Mouse (Mus musculus): ENCODE measurements around the gene Creb5. TPM values are rescaled to one million over a fixed set of nuclear protein-coding genes. Genes with fewer than 3 reads are reported as not detected.

The Creb5 gene
- polyA plus RNA-seq, 2 experiments from 2014 or later: not detected

- no peak for ATAC-seq
Measured at GRCm38 (mm10) chr6:53548236-53548635, 261.2 kb downstream of the Creb5 start.

- ATAC-seq: no peak
Measured at GRCm38 (mm10) chr6:53549409-53549808, 262.3 kb downstream of the Creb5 start.

- ATAC-seq: no peak
Measured at GRCm38 (mm10) chr6:53556050-53556449, 269.0 kb downstream of the Creb5 start.

GRCm38 (mm10) chr6:53560928-53561327 lies 273.9 kb downstream of the Creb5 start:
- ATAC-seq: no peak

- no peak for ATAC-seq
Measured at GRCm38 (mm10) chr6:53562586-53562985, 275.5 kb downstream of the Creb5 start.

GRCm38 (mm10) chr6:53563546-53564185 lies 276.6 kb downstream of the Creb5 start:
- ATAC-seq: no peak

GRCm38 (mm10) chr6:53569436-53569835 lies 282.4 kb downstream of the Creb5 start:
- ATAC-seq: no peak

DNA sequence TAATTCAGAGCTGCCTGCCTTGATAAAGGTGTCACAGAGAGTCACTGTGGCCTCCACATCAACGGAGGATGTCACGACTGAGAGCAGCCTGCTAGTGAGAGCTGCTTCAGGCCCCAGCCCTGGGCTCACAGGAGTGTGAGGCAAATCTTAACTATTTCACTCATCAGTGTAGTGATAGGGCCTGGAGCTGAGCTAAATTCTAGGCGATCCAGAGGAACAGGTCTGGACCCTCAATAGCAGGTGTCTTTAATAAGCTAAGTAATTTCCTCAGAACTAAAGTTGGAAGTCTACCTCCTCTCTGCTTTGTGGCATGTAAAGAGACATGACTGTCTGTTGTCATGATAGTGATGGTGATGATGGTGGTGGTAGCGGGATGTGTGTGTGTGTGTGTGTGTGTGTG lies 283.8 kb downstream of the Creb5 start:
- no peak for ATAC-seq

GRCm38 (mm10) chr6:53571571-53572122 lies 284.6 kb downstream of the Creb5 start:
- ATAC-seq: no peak

DNA sequence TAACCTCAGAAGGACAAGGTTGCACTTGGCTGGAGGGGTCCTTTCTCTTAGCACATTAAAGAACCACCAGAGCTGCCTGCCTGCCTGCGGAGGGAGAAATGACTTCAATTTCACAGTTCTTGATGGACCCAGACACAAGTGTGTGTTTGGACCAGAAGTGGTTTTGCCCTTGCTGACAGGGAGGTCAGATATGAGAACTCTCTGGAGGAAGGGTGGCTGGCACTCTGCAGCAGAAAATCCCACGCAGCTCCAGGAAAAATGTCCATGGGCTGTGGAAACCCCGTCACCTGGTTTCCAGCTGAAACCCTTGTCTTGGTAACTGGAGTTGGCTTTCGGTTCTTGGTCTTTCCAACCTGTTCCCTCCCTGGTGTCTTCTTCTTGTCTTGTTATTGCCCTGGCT lies 285.4 kb downstream of the Creb5 start:
- no peak for ATAC-seq

DNA sequence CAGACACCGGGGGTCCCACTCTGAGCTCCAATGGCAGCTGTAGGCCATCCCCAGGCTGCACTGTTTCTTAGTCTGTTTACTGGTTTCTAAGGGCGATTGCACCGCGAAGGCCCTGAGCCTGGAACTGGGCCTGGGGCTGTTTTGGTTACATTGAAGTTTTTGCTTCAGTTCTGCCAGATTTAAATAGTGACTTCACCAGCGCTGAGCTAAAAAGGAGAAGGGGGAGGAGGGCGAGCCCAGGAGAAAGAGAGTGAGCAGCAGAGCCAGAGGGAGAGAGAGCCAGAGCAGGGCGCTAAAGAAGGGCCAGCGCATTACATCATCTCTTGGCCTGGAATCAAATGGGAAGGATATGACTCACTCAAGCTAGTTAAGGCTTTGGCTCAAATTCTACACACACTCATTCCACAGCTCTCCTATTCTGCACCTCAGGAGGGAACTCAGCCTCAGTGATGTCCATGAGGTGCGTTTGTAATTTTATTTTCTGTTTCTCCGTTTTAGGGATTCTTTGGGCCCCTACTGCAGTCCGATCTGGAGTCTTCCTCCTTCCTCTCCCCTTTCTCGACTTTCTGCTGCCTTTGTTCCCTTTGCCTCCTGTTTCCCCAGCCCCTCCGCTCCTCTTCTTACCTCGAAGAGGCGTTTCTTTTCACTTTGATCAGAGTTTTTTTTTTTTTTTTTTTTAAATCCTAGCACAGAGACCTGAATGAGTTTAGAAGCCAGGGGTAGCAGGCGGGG lies 286.1 kb downstream of the Creb5 start:
- no peak for ATAC-seq

DNA sequence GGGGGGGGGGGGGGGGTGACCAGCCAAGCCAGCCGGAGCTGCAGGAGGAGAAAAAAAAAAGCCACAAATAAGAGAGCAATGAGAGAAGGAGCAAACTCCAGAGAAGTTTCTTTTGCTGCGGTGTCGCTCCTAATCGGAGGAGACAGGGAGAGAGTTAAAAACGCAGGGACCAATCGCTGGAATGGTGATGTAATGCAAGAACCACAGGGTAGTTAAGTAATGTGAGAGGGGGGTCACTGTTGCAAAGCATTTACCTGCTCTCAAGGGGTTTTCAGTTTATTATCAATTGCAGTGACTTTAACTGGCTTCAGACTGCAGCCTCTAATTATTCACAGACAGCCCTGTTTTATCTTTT lies 286.6 kb downstream of the Creb5 start:
- ATAC-seq: no peak

DNA sequence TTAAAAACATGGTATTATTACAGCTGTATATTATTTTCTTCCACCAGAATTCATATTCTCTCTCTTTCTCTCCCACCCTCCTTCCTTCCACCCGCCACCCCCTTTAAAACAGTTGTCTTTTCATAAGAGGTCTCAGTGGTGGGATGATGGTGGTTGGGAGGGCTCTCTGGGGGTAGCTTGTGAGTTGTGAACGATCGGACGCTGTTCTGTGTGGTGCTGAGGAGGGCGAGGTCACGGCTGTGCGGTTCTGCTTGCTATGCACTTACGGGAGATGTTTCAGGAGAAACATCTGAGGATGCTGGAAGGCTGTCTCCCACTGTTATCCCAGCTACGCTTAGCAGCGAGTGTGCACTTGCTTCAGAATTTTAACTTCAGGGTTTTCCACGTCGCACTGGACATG lies 287.0 kb downstream of the Creb5 start:
- no peak for ATAC-seq

- ATAC-seq: no peak
Measured at GRCm38 (mm10) chr6:53575191-53575590, 288.1 kb downstream of the Creb5 start.

GRCm38 (mm10) chr6:53575836-53576235 lies 288.8 kb downstream of the Creb5 start:
- ATAC-seq: no peak

- no peak for ATAC-seq
Measured at GRCm38 (mm10) chr6:53576841-53577240, 289.8 kb downstream of the Creb5 start.

GRCm38 (mm10) chr6:53577776-53578175 lies 290.7 kb downstream of the Creb5 start:
- ATAC-seq: no peak

DNA sequence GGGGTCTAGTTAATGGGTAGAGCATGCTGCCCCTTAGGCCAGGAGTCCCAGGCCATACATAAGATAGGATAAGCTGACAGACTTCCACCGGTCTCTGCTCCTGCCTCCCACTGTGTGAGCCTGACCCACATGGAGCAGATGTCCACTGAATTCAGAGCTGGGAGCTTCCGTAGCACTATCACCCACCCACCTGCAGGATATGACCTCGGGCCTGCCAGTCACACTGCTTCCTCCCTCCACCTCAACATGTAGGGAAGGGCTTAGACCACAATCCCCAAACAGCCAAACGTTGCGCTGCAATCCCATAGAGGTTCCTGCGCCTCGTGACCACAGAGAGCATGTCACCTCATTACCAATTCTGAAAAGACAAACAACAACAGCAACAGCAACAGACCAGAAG lies 293.3 kb downstream of the Creb5 start:
- no peak for ATAC-seq

GRCm38 (mm10) chr6:53583234-53583875 lies 296.3 kb downstream of the Creb5 start:
- no peak for ATAC-seq

DNA sequence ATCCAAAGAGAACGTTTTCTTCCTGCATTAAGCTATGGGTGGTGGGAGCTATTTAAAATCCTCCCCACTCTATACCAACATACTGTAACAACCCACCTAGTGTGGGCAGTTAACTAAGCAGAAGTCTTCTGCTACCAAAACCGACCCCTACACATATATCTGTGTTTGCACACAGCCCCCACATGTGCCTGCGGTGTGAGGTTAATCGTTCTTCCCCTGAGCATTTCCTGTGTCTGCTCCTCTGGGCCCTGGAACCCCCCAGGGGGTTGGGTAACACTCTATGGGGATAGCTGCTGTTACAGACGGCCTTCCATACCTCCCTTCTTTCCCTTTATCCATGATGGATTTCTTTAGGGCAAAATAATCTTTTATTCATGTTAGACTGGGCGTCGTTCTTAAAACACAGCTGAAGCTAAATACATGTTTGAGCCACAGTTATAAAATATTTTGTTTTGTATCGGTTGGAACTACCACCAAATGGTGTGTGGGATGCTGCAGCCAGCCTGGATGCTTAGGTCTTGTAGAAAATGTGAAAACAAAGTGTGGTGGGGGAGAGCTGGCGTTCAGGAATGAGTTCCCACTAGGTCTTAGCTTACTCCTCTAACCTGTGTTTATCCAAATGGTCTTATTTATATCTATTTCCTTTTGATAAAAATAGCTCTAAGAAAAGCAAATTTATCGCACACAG lies 297.8 kb downstream of the Creb5 start:
- peak; percentile 50 for ATAC-seq

DNA sequence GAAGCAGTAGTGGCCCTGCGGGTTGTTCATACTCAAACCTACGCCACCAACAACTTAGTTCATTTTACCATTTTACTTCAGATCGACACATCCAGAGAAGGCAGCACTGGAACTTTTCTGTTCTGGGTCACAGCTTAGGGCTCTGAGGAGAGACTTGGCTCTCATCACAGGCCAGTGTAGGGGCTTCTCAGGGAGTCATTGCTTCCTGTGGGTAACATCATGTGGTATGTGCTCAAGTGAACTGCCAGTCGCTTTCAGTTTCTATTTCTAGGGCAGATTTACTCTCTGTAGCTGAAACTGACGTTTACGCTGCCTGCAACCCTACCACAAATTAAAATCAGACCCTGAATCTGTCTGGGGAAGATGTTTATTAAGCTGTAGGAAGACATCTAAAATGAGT lies 302.7 kb downstream of the Creb5 start:
- peak; percentile 99 for ATAC-seq

DNA sequence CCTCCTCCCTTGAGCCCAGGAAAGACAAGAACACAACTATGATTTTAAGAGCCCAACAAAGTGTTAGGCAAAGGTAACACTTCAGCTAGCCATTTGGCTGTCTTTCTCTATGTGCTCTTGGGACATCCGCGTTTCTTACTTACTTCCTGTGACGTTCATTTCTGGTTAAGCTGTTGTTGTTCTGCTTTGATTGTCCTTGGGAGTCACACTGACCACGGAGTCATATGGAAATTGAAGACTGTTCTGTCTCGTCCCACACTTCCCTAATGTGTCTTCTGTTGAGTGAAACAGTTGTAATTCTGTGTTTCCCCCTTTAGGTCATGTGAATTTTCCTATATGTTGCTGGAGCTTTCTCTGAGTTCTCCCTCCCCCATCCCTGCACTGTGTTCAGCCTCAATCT lies 305.2 kb downstream of the Creb5 start:
- no peak for ATAC-seq

GRCm38 (mm10) chr6:53593603-53594002 lies 306.5 kb downstream of the Creb5 start:
- ATAC-seq: no peak
